Mouse (Mus musculus): ENCODE measurements around the gene Ptprt. TPM values are rescaled to one million over a fixed set of nuclear protein-coding genes. Genes with fewer than 3 reads are reported as not detected.

Gene Ptprt
- total and polyA plus RNA-seq, 2 experiments from 2014 or later = 15.7 to 68.3 TPM

- TF ChIP-seq CTCF (IDR thresholded peaks at IDR 0.05; ENCODE audit: low read depth) = no peak
- H3K9ac ChIP-seq (replicated peaks; ENCODE audit: low read length) = no peak overlapping the region
- H3K4me2 ChIP-seq (ENCODE audit: low read depth, low read length) = no peak overlapping the region
- no peak overlapping the region for H3K27ac ChIP-seq
- DNase-seq (ENCODE audit: low spot score) = no peak
- H3K4me3 ChIP-seq (ENCODE audit: low read length) = no peak overlapping the region
- no peaks in the 10 kb centered on the region for H3K9me3 ChIP-seq (ENCODE audit: low read length)
- no peak for ATAC-seq
- H3K27me3 ChIP-seq (ENCODE audit: insufficient read depth, low read length) = no peaks in the 10 kb centered on the region
- H3K36me3 ChIP-seq (ENCODE audit: insufficient read depth, low read length) = no peaks in the 10 kb centered on the region
- WGBS = 60% methylated on average over 1 of the region's 1 CpGs
- H3K4me1 ChIP-seq (ENCODE audit: insufficient read depth, low read length) = 0 out of 2 replicates have a peak, but pooled peaks cover 4% of the 10 kb centered on the region
These were observed 320.7 kb downstream of the Ptprt start for GRCm38 (mm10) chr2:162340231-162340630.

DNA sequence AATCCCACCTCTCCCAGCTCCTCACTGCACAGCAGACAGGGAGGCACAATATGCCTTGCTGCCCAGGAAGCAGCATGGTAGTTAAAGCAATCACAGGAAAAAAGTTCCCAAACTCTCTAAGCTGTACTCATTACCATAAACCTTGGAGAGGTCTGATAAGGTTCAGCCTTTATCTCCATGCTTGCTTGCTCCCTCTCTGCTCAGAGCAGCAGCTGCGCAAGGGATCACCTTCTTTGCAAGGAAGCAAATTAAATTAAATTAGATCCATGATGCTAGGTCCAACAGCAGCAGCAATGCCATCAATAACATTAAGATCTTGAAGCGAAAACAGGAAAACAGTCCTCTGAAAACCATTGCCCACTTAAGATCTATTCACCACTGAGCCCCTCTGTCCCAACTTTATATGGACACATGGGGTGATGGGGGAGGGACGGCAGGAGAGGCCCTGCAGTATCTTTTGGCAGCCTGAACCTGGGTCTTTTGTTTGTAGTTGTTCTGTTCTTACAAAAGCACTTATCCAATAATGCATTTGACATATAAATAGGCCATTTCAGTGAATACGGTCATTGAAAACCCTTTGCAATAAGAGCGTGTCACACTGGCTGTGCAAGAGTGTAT, 328.8 kb downstream of the Ptprt start:
- H3K36me3 ChIP-seq (ENCODE audit: insufficient read depth, low read length) = no peaks in the 10 kb centered on the region
- H3K4me3 ChIP-seq (ENCODE audit: low read length) = no peak overlapping the region
- no peak for ATAC-seq
- no peak overlapping the region for H3K27ac ChIP-seq
- H3K4me1 ChIP-seq (ENCODE audit: insufficient read depth, low read length) = no peaks in the 10 kb centered on the region
- H3K4me2 ChIP-seq (ENCODE audit: low read depth, low read length) = no peak overlapping the region
- no peaks in the 10 kb centered on the region for H3K27me3 ChIP-seq (ENCODE audit: insufficient read depth, low read length)
- no peak for DNase-seq (ENCODE audit: low spot score)
- 42% methylated on average over 5 of the region's 5 CpGs for WGBS
- no peak overlapping the region for H3K9ac ChIP-seq (replicated peaks; ENCODE audit: low read length)
- TF ChIP-seq CTCF (IDR thresholded peaks at IDR 0.05; ENCODE audit: low read depth) = no peak
- H3K9me3 ChIP-seq (ENCODE audit: low read length) = no peaks in the 10 kb centered on the region

DNA sequence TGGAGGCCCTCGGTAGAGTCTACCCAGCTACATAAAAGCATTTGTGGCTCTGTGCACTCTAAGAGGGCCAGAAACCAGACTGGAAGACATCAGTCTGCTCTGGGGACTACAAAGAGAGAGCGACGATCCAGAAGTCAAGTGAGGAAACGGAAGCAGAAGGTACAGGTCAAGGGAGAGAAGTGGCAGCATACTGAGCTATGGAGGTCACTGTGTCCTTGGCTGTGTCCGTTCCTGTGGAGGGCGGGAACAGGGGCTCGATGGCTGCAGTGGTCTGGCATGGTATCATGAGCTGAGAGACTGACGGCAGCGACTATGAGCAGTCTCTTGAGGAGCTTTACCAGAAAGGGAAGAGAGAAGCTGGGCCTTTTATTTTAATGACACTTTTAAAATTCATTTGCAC, 331.5 kb downstream of the Ptprt start:
- 0 out of 2 replicates have a peak, but pooled peaks cover 9% of the 10 kb centered on the region for H3K4me1 ChIP-seq (ENCODE audit: insufficient read depth, low read length)
- TF ChIP-seq CTCF (IDR thresholded peaks at IDR 0.05; ENCODE audit: low read depth) = no peak
- no peak overlapping the region for H3K4me2 ChIP-seq (ENCODE audit: low read depth, low read length)
- no peaks in the 10 kb centered on the region for H3K36me3 ChIP-seq (ENCODE audit: insufficient read depth, low read length)
- H3K4me3 ChIP-seq (ENCODE audit: low read length) = no peak overlapping the region
- WGBS = 84% methylated on average over 9 of the region's 9 CpGs
- DNase-seq (ENCODE audit: low spot score) (no peak), ATAC-seq (no peak)
- H3K27ac ChIP-seq = no peak overlapping the region
- no peaks in the 10 kb centered on the region for H3K9me3 ChIP-seq (ENCODE audit: low read length)
- no peaks in the 10 kb centered on the region for H3K27me3 ChIP-seq (ENCODE audit: insufficient read depth, low read length)
- H3K9ac ChIP-seq (replicated peaks; ENCODE audit: low read length) = no peak overlapping the region

DNA sequence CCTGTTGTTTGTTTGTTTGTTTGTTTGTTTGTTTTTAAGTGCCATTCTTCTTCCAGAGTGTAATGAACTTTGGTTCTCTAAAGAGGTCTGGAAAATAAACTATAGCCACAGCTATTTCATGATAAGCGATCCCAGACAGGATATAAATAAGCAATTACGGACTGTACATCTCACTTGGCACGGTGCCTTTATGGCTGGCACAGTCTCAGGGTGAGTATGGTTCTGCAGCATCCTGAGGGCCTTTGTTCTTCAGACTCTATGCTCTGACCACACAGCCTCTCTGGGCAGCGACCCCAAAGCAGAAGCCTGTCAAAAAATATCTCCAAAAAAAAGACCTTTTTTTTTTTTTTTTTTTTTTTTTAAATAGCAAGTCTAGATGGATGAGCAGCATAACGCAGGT, 338.5 kb downstream of the Ptprt start:
- ATAC-seq (no peak), DNase-seq (ENCODE audit: low spot score) (peak; percentile 25)
- Histone ChIP-seq H3K4me1 (ENCODE audit: insufficient read depth, low read length) (0 out of 2 replicates have a peak, but pooled peaks cover 9% of the 10 kb centered on the region), H3K4me3 (ENCODE audit: low read length) (no peak overlapping the region), H3K27me3 (ENCODE audit: insufficient read depth, low read length) (no peaks in the 10 kb centered on the region), H3K4me2 (ENCODE audit: low read depth, low read length) (no peak overlapping the region), H3K9me3 (ENCODE audit: low read length) (no peaks in the 10 kb centered on the region), H3K36me3 (ENCODE audit: insufficient read depth, low read length) (no peaks in the 10 kb centered on the region), H3K27ac (no peak overlapping the region), H3K9ac (replicated peaks; ENCODE audit: low read length) (no peak overlapping the region)
- WGBS = 53% methylated on average over 5 of the region's 5 CpGs
- no peak for TF ChIP-seq CTCF (IDR thresholded peaks at IDR 0.05; ENCODE audit: low read depth)

GRCm38 (mm10) chr2:162307996-162308395, 353.0 kb downstream of the Ptprt start:
- Histone ChIP-seq H3K4me2 (ENCODE audit: low read depth, low read length) (no peak overlapping the region), H3K9ac (replicated peaks; ENCODE audit: low read length) (no peak overlapping the region), H3K27me3 (ENCODE audit: insufficient read depth, low read length) (no peaks in the 10 kb centered on the region), H3K4me1 (ENCODE audit: insufficient read depth, low read length) (no peaks in the 10 kb centered on the region), H3K27ac (no peak overlapping the region), H3K4me3 (ENCODE audit: low read length) (no peak overlapping the region), H3K36me3 (ENCODE audit: insufficient read depth, low read length) (no peaks in the 10 kb centered on the region), H3K9me3 (ENCODE audit: low read length) (no peaks in the 10 kb centered on the region)
- no peak for TF ChIP-seq CTCF (IDR thresholded peaks at IDR 0.05; ENCODE audit: low read depth)
- 61% methylated on average over 2 of the region's 2 CpGs for WGBS
- DNase-seq (ENCODE audit: low spot score) = no peak
- no peak for ATAC-seq

DNA sequence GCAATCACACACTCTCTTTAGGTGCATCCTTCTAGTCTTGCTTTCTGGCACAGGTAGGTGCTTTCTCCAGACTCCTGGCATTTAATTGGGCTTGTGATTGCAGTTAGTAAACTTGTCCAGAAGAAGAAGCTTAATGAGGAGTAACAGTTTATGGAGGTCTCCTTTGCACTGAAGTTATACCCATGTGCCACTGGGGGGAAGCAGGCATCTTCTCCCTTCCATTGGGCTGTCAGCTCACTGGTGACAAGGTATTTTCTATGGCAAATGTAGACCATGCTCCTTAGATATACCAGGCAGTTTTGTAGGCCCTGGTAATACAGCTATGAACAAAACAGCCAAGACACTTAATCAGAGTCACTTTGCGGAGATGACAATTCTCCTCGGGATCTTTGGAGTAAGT, 366.9 kb downstream of the Ptprt start:
- peak; percentile 68 for TF ChIP-seq CTCF (IDR thresholded peaks at IDR 0.05; ENCODE audit: low read depth)
- Histone ChIP-seq H3K9ac (replicated peaks; ENCODE audit: low read length) (no peak overlapping the region), H3K27me3 (ENCODE audit: insufficient read depth, low read length) (no peaks in the 10 kb centered on the region), H3K4me3 (ENCODE audit: low read length) (no peak overlapping the region), H3K4me1 (ENCODE audit: insufficient read depth, low read length) (no peaks in the 10 kb centered on the region), H3K4me2 (ENCODE audit: low read depth, low read length) (no peak overlapping the region), H3K36me3 (ENCODE audit: insufficient read depth, low read length) (no peaks in the 10 kb centered on the region), H3K27ac (no peak overlapping the region), H3K9me3 (ENCODE audit: low read length) (no peaks in the 10 kb centered on the region)
- ATAC-seq (no peak), DNase-seq (ENCODE audit: low spot score) (peak; percentile 60)
- 77% methylated on average over 2 of the region's 2 CpGs for WGBS

GRCm38 (mm10) chr2:162282606-162283005, 378.3 kb downstream of the Ptprt start:
- H3K9me3 ChIP-seq (ENCODE audit: low read length) = no peaks in the 10 kb centered on the region
- H3K4me3 ChIP-seq (ENCODE audit: low read length) = no peak overlapping the region
- no peaks in the 10 kb centered on the region for H3K4me1 ChIP-seq (ENCODE audit: insufficient read depth, low read length)
- DNase-seq (ENCODE audit: low spot score) (no peak), ATAC-seq (no peak)
- no peak overlapping the region for H3K9ac ChIP-seq (replicated peaks; ENCODE audit: low read length)
- H3K27me3 ChIP-seq (ENCODE audit: insufficient read depth, low read length) = no peaks in the 10 kb centered on the region
- no peak overlapping the region for H3K4me2 ChIP-seq (ENCODE audit: low read depth, low read length)
- 70% methylated on average over 4 of the region's 4 CpGs for whole genome bisulfite sequencing
- H3K36me3 ChIP-seq (ENCODE audit: insufficient read depth, low read length) = no peaks in the 10 kb centered on the region
- H3K27ac ChIP-seq = no peak overlapping the region
- TF ChIP-seq CTCF (IDR thresholded peaks at IDR 0.05; ENCODE audit: low read depth) = no peak
